Mouse (Mus musculus) testis, postnatal 10 days (tissue): ENCODE results near the gene Lrmp.
"Not testable (repeated sequence)": the region's sequence is repeated elsewhere in the genome, so short reads cannot be mapped to it uniquely, and the experiment has no call there.

Experiments used
- DNase-seq: peaks from one replicate; pipeline ENCODE4 v3.0.0; 2021; ENCODE audit warnings: low spot score

The Lrmp gene

DNA sequence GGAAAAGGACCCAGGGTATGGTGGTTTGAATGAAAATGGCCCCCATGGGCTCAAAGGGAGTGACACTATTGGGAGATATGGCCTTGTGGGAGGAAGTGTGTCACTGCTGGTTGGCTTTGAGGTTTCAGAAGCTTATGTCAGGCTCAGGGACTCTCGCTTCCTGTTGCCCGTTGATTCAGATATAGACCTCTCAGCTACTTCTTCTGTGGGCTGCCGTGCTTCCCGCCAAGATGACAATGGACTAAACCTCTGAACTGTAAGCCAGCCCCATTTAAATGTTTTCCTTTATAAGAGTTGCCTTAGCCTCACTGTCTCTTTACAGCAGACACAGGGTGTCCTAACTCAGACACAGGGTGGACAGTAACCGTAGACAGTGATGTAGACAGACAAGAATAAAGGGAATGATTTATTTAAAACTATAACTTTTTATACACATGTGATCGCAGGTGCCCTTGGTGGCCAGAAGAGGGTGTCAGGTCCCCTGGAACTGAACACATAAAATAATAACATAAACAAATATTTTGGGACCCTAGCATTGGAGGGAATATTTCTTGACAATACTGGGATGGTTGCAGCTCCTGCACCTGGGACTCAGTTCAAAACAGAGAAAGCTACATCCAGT, at the start of gene Lrmp:
Gene Lrmp, plus strand, starts transcription at position 178 of the 622 bp plus-strand sequence.
- no peak for DNase-seq

DNA sequence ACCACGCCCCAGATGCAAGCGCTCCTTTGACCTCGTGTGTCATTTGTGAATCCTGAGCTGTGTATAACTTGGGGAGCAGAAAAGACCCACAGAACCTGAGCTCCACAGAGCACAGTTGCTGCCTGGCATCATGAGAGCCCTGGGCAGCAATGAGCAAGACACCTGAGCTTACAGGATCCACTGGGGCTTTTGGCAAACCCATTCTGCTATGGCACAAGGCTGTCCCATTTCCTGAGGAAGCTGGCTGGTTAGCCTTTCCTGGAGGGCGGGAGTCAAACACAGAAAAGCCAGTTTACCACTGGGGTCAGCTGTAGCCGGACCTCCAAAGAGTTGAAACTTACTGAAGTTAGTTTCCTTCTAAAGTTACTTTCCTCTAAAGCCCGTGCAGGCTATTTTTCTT, 49.0 kb upstream of the Lrmp start:
- no peak for DNase-seq

DNA sequence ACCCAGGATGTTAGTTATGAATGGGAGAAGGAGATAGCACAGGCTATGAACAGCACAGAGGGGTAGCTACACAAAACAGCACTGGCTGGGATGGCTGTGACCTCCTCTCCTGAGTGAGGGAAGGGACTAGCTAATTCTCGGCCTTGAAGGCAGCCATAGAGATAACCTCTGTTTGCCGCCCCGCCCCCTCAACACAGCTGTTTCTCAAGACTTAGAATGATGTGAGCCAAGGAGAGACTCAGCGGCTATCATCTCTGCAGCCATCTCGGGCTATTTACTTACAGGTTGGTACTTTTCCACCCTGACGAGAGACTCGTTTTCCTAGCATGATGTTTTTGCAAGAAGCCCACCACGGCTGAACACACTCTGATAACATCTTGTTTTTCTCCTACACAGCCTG, 47.8 kb upstream of the Lrmp start:
- DNase-seq: no peak

DNA sequence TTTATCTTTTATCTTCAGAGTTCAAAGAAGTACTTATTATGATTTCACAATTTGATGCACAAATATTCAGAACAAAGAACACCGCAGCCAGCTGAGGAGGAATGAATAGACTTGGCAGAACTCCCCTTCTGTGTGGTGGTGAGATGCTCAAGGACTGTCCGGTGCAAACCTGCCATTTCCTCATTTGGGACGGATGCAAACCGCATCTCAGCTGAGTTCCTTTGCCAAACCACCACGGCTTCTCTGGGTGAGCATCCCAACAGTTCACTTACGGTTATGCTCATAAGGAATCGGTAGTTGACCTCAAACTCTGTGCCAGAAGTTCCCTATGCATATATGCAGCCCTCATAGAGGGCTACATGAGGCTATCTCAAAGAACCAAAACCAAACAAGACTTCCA, 46.1 kb upstream of the Lrmp start:
- DNase-seq: no peak

- DNase-seq: no peak
Observed at GRCm38 (mm10) chr6:145069921-145070320, 45.5 kb upstream of the Lrmp start.

DNA sequence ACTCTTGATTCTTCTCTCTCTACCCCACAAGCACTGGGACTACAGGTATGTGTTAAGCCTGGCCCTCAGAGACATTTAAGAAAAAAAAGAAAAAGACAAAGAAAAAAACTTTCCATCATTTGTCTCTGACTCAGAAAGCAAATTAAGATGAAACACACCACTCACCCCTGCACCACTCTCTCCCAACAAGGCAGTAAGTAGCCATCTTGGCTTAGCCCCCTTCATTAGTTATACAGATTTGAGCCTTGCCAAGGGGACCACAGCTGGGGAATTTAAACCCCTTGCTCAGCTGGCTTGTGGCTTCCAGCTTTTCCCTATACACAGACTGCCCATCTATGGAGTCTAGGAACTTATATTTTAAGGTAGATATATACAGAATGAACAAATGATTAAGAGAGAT, 41.0 kb upstream of the Lrmp start:
- DNase-seq: no peak

DNA sequence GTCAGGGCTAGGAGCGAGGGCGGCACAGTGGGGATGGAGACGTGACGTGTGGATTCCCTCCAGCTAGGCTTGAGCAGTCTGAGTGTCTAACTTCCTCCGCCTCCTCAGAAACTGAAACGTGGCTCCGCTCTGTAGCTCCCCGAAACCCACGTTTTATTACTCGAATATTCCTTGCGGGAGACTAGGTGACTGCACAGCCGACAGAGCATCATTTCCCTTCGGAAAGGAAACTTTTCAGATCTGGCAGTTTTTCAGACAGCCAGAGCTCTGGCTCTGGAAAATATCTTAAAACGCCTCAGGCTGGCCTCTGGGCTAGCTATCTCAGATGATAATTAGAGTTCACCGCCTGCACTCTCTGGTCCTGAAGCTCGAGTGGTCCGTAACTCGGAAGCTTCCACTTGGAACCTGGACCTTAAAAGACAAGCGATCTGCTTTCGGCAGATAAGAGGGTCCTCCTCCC, 40.3 kb upstream of the Lrmp start:
- DNase-seq: no peak

- DNase-seq: no peak
Observed at GRCm38 (mm10) chr6:145075548-145076224, 39.8 kb upstream of the Lrmp start, which contains the start of gene Bcat1. TSS of gene Bcat1 (minus strand) at chr6:145076184.

DNA sequence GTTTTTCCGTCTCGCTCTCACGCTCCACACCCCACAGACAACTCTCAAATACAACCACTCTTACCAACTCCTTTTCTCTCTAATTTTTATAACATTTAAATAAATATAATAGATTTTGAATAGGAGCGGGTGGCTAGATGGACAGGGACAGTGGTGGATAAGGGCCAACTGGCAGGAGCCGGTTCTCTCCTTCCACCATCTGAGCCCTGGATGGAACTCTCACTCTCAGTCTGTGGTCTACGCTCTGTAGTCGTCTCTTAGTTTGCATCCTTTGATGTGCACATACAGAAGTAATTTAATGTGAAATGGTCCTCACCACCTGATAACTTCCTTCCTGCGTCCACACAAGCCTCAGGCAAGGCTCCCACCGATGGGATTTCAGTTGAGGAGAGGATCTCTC, 39.2 kb upstream of the Lrmp start:
- DNase-seq: no peak

- no peak for DNase-seq
Observed at GRCm38 (mm10) chr6:145079087-145079759, 36.2 kb upstream of the Lrmp start.

DNA sequence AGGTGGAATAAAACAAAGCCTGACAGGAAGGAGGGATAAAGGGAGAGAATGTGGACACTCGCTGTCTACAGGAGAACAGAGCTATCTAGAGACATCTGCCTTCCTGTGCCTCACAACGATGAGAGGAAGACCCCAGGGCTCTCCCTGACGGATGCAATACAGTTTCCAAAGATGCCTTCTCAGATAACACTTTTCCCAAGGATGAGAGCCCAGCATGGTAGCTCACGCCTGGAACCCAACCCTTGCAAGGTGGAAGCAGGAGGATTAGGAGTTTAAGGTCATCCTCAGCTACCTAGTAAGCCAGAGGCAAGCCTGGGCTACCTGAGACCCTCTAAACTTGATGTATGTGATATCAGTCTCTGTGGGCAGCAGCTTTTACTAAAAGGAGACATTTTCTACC, 33.7 kb upstream of the Lrmp start:
- DNase-seq: no peak

GRCm38 (mm10) chr6:145084343-145085117, 30.9 kb upstream of the Lrmp start:
- no peak for DNase-seq

- DNase-seq: no peak
Observed at GRCm38 (mm10) chr6:145088451-145089113, 26.9 kb upstream of the Lrmp start.

- no peak for DNase-seq
Observed at GRCm38 (mm10) chr6:145089373-145089772, 26.1 kb upstream of the Lrmp start.

GRCm38 (mm10) chr6:145090201-145090863, 25.1 kb upstream of the Lrmp start:
- DNase-seq: no peak

GRCm38 (mm10) chr6:145090928-145091327, 24.5 kb upstream of the Lrmp start:
- no peak for DNase-seq

GRCm38 (mm10) chr6:145091998-145092397, 23.5 kb upstream of the Lrmp start:
- DNase-seq: no peak

DNA sequence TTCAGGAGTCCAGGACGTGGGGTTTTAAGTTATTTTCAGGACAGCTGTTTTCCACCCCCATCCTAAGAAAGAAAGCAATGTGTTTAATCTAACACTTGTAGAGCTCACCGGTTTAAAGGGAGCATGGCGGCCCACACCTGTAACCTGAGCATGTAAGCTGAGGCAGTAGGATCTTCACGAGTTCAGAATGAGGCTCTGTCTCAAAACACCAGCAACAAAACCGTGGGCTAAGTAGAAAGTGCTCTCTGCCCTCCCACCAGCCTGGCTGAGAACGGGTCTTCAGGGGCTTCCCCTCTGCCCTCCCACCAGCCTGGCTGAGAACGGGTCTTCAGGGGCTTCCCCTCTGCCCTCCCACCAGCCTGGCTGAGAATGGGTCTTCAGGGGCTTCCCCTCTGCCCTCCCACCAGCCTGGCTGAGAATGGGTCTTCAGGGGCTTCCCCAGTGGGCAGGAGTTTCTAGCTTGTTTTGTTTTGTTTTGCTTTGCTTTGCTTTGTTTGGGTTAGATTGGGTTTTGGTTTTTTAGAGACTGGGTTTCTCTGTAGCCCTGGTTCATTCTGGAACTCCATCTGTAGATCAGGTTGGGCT, 22.3 kb upstream of the Lrmp start:
- DNase-seq: not testable (repeated sequence)

GRCm38 (mm10) chr6:145094431-145094830, 21.0 kb upstream of the Lrmp start:
- no peak for DNase-seq

DNA sequence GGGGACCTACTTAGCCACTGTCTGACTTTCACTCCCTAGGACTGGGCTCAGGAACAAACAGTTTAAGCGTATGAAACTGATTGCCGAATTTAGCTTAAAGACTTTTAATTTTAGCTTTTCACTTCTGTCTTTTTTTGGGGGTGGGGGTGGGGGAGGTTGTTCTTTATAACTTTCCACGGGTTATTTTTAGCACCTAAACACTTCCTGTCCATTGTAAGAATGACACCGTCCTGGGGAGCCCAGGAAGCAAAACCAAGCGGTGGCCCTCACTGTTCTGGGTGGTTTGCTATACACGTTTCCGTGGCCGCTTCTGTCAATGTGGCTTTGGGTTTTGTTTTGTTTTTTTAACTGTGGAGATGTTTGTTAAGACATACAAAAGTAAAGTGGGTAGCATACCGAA, 14.5 kb upstream of the Lrmp start:
- no peak for DNase-seq
